Mouse (Mus musculus) liver, adult (tissue): ENCODE measurements around the gene Tmem163.

Source experiments
- GATA4 ChIP-seq: IDR thresholded peaks from 2 replicates; pipeline ENCODE4 v1.6.1; 2014; ENCODE audit warnings: mild to moderate bottlenecking, low read length; ENCODE audit not compliant: insufficient replicate concordance

The Tmem163 gene

GRCm38 (mm10) chr1:127603697-127604631, 75.4 kb downstream of the Tmem163 start:
- no peak for TF ChIP-seq GATA4

- TF ChIP-seq GATA4: no peak
These were observed 83.2 kb downstream of the Tmem163 start for GRCm38 (mm10) chr1:127596143-127596542.

GRCm38 (mm10) chr1:127595735-127596134, 83.6 kb downstream of the Tmem163 start:
- TF ChIP-seq GATA4: peak; percentile 54; the same call in 1 of the 2 replicates

- TF ChIP-seq GATA4: no peak
These were observed 89.8 kb downstream of the Tmem163 start for GRCm38 (mm10) chr1:127589542-127589941.

- no peak for TF ChIP-seq GATA4
These were observed 92.3 kb downstream of the Tmem163 start for GRCm38 (mm10) chr1:127587071-127587470.

GRCm38 (mm10) chr1:127586156-127586555, 93.2 kb downstream of the Tmem163 start:
- no peak for TF ChIP-seq GATA4

- no peak for TF ChIP-seq GATA4
These were observed 101.4 kb downstream of the Tmem163 start for GRCm38 (mm10) chr1:127577981-127578380.

- TF ChIP-seq GATA4: no peak
These were observed 102.3 kb downstream of the Tmem163 start for GRCm38 (mm10) chr1:127577083-127577482.

GRCm38 (mm10) chr1:127576563-127576962, 102.8 kb downstream of the Tmem163 start:
- TF ChIP-seq GATA4: no peak

GRCm38 (mm10) chr1:127576143-127576542, 103.2 kb downstream of the Tmem163 start:
- TF ChIP-seq GATA4: no peak

- no peak for TF ChIP-seq GATA4
These were observed 103.7 kb downstream of the Tmem163 start for GRCm38 (mm10) chr1:127575692-127576091.

- no peak for TF ChIP-seq GATA4
These were observed 106.2 kb downstream of the Tmem163 start for GRCm38 (mm10) chr1:127573186-127573585.

GRCm38 (mm10) chr1:127568641-127569040, 110.7 kb downstream of the Tmem163 start:
- TF ChIP-seq GATA4: no peak

- no peak for TF ChIP-seq GATA4
These were observed 122.9 kb downstream of the Tmem163 start for GRCm38 (mm10) chr1:127556486-127556845.

- TF ChIP-seq GATA4: no peak
These were observed 123.4 kb downstream of the Tmem163 start for GRCm38 (mm10) chr1:127555822-127556485.

GRCm38 (mm10) chr1:127548078-127548477, 131.3 kb downstream of the Tmem163 start:
- no peak for TF ChIP-seq GATA4
